Mouse (Mus musculus): ENCODE data around the gene Prrx2.
"Not testable (repeated sequence)": the region's sequence is repeated elsewhere in the genome, so short reads cannot be mapped to it uniquely, and the experiment has no call there.

Prrx2 gene

GRCm38 (mm10) chr2:30915933-30916332, 81.2 kb downstream of the Prrx2 start:
- not testable (repeated sequence) for DNase-seq

- no peak for DNase-seq
These were observed 82.9 kb downstream of the Prrx2 start for GRCm38 (mm10) chr2:30917649-30918048.

- no peak for DNase-seq
These were observed 83.4 kb downstream of the Prrx2 start for GRCm38 (mm10) chr2:30918126-30918525.

- no peak for DNase-seq
These were observed 84.1 kb downstream of the Prrx2 start for GRCm38 (mm10) chr2:30918780-30919329.

- DNase-seq = no peak
These were observed 85.4 kb downstream of the Prrx2 start for GRCm38 (mm10) chr2:30920216-30920615.

- no peak for DNase-seq
These were observed 88.3 kb downstream of the Prrx2 start for GRCm38 (mm10) chr2:30923099-30923498.

- DNase-seq = no peak
These were observed 90.4 kb downstream of the Prrx2 start for GRCm38 (mm10) chr2:30925181-30925580.

GRCm38 (mm10) chr2:30926381-30926780, 91.6 kb downstream of the Prrx2 start:
- no peak for DNase-seq

GRCm38 (mm10) chr2:30927151-30927781, 92.5 kb downstream of the Prrx2 start:
- DNase-seq = peak; percentile 30

- peak; percentile 93 for DNase-seq
These were observed 93.3 kb downstream of the Prrx2 start for GRCm38 (mm10) chr2:30927844-30928628.

- DNase-seq = no peak
These were observed 94.2 kb downstream of the Prrx2 start for GRCm38 (mm10) chr2:30928893-30929482.

GRCm38 (mm10) chr2:30929483-30930045, 94.8 kb downstream of the Prrx2 start, which contains the start of gene Ptges:
Gene Ptges, minus strand, starts transcription at chr2:30929863.
- DNase-seq = peak; percentile 82

- DNase-seq = not testable (repeated sequence)
These were observed 96.1 kb downstream of the Prrx2 start for GRCm38 (mm10) chr2:30930846-30931245.

Measured in thymus, postnatal 4 days (tissue).